Mouse (Mus musculus) limb, embryonic 12.5 days (tissue): Measurements from ENCODE around the gene Raf1. TPM values are rescaled to one million over a fixed set of nuclear protein-coding genes. Genes with fewer than 3 reads are reported as not detected.
A peak's percentile ranks its signal among the peaks of the same experiment; 100 is the strongest.

Experiments used
- ATAC-seq: fragments of 200-750 bp; cut with Nextera tagmentation; 2 replicates; pipeline ENCODE4 v1.8.0; 2017; ENCODE audit warnings: low read depth, moderate TSS enrichment; ENCODE audit not compliant: insufficient number of reproducible peaks, insufficient read depth, low FRiP score, low TSS enrichment
- H3K27ac ChIP-seq: fragments of 300-500 bp; sonication (generic); 2 replicates; pipeline ENCODE4 v1.5.1; 2016; ENCODE audit warnings: mild to moderate bottlenecking, moderate library complexity
- H3K27me3 ChIP-seq: fragments of 300-500 bp; sonication (generic); 2 replicates; pipeline ENCODE4 v1.6.1; 2016; ENCODE audit warnings: mild to moderate bottlenecking, moderate library complexity
- H3K36me3 ChIP-seq: fragments of 300-500 bp; sonication (generic); 2 replicates; pipeline ENCODE4 v1.6.1; 2016; ENCODE audit warnings: mild to moderate bottlenecking, moderate library complexity
- H3K4me1 ChIP-seq: fragments of 300-500 bp; sonication (generic); replicated peaks from 2 replicates; pipeline ENCODE4 v1.6.1; 2016
- H3K4me2 ChIP-seq: fragments of 300-500 bp; sonication (generic); 2 replicates; pipeline ENCODE4 v1.6.1; 2016; ENCODE audit warnings: mild to moderate bottlenecking, moderate library complexity
- H3K4me3 ChIP-seq: fragments of 300-500 bp; sonication (generic); replicated peaks from 2 replicates; pipeline ENCODE4 v1.5.1; 2016; ENCODE audit warnings: mild to moderate bottlenecking
- H3K9ac ChIP-seq: fragments of 300-500 bp; sonication (generic); replicated peaks from 2 replicates; pipeline ENCODE4 v1.6.1; 2016; ENCODE audit warnings: mild to moderate bottlenecking, moderate library complexity
- H3K9me3 ChIP-seq: fragments of 300-500 bp; sonication (generic); 2 replicates; pipeline ENCODE4 v1.6.1; 2016; ENCODE audit warnings: mild to moderate bottlenecking, moderate library complexity
- WGBS: fragments of 180-500 bp; shearing (Covaris S2); methylation state at CpG from one replicate; pipeline ENCODE4 v1.1.7; 2016; 5-methylcytosine and 5-hydroxymethylcytosine counted together
- polyA plus RNA-seq: library from polyadenylated mRNA; unstranded; fragments of >200 nt; fragmentation: Nextera tagmentation; extraction: Ambion mirVana; gene quantifications from 2 replicates; pipeline ENCODE4 v1.2.1, GENCODE M21; 2016

Raf1 gene
- polyA plus RNA-seq, 1 experiment from 2014 or later, result 135 TPM

DNA sequence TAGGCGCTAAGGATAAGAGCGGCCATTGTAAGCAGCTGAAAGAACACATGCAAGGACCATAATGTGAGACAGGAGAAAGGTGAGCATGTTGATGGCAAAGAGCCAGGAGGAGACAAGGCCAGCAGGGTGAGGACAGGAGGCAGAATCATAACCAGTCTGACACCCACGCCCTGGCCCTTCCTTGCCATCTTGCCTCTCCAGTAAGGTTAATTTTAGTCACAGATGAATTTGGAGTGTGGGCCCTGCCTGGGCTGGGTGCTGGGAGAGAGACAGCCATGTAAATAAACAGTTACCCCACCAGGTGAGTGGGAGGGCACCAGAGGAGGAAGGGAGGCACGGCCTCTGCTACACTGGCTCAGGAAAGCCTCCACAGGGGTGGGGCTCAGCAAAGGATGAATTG is 4.6 kb upstream of the Raf1 start:
- H3K27ac ChIP-seq, result no peak overlapping the region
- no peak overlapping the region for H3K4me2 ChIP-seq
- no peaks in the 10 kb centered on the region for H3K4me1 ChIP-seq
- ATAC-seq, result no peak
- peaks cover 3% of the 10 kb centered on the region; the same call in 1 of the 2 replicates for H3K9me3 ChIP-seq
- WGBS, result 89% methylated on average over 4 of the region's 4 CpGs
- H3K4me3 ChIP-seq, result no peak overlapping the region
- no peak overlapping the region for H3K9ac ChIP-seq
- no peaks in the 10 kb centered on the region for H3K36me3 ChIP-seq
- H3K27me3 ChIP-seq, result no peaks in the 10 kb centered on the region

GRCm38 (mm10) chr6:115678012-115678411 is 1.6 kb upstream of the Raf1 start:
- WGBS, result 91% methylated on average over 1 of the region's 1 CpGs

DNA sequence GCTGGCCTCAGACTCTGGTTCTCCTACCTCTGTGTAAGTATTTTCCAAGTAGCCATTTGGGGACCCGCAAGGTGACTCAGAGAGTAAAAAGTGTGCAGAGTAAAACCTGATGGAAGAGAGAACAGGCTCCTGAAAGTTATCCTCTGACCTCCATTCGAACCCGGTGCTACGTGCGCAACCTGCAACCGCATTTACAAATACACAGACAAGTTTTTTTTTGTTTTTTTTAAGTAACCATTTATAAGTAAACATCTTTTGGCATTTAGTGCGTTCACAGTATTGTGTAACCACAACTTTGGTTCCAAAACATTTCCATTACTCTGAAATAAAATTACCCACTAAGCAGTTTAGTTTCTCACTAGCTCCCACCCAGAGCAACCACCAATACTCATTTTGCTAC is 1.0 kb upstream of the Raf1 start:
- Histone ChIP-seq H3K9me3 (no peaks in the 10 kb centered on the region), H3K4me1 (peaks cover 9% of the 10 kb centered on the region), H3K4me2 (peak overlapping the region; percentile 82), H3K36me3 (no peaks in the 10 kb centered on the region), H3K27me3 (no peaks in the 10 kb centered on the region), H3K4me3 (peak overlapping the region; percentile 97; the same call in 1 of the 2 replicates), H3K27ac (no peak overlapping the region), H3K9ac (no peak overlapping the region)
- WGBS, result 97% methylated on average over 7 of the region's 7 CpGs
- no peak for ATAC-seq

More at GRCm38 (mm10) chr6:115678012-115678411, 1.6 kb upstream of the Raf1 start:
- ATAC-seq, result no peak
- Histone ChIP-seq H3K36me3 (no peaks in the 10 kb centered on the region), H3K4me1 (peaks cover 9% of the 10 kb centered on the region), H3K4me2 (no peak overlapping the region), H3K9ac (no peak overlapping the region), H3K4me3 (no peak overlapping the region), H3K27me3 (no peaks in the 10 kb centered on the region), H3K27ac (no peak overlapping the region), H3K9me3 (no peaks in the 10 kb centered on the region)

DNA sequence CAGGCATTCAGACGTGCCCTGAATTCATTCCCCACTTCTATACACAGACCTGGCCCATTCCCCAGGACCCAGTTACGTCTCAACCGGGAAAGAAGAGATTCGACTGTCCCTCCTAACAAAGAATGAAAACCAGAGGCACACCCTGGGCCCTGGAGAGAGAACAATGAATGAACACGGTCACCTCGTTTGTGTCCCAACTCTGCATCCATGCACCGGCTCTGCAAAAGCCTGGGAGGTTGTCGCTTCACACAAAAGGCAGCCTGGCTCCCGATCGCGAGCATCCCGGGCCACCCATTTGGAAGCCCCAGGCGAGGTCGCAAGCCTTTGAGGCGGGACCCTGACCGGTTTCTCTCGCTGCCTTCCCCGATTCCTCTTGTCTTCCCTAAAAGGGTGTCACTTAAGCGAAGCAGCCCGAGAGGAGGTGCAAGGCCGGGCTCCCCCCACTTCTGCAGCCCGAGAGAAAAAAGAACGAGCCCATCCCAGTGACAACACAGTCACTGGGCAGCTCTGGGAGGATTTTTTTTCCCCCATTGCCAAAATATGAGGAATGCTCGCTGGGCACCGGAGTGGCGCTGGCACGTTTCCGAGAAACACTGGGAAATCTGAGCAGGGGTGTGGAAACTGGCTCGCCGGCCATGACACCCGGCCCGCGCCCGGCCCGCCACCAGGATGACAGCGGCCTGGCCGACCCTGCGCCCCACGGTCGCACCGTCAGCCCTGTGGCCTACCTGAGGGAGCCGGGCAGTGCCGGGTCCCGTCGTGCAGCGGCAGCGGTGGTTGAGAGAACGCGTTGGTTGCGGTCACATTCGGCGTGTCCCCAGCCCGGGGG is 713 bp downstream of the Raf1 start:
- Histone ChIP-seq H3K4me3 (peak overlapping the region; percentile 97), H3K9ac (peak overlapping the region; percentile 98), H3K36me3 (no peaks in the 10 kb centered on the region), H3K4me1 (peaks cover 9% of the 10 kb centered on the region), H3K4me2 (peak overlapping the region; percentile 82), H3K9me3 (no peaks in the 10 kb centered on the region), H3K27ac (peak overlapping the region; percentile 98), H3K27me3 (no peaks in the 10 kb centered on the region)
- WGBS, result under 1% methylated on average over 53 of the region's 53 CpGs
- ATAC-seq, result peak; percentile 70

DNA sequence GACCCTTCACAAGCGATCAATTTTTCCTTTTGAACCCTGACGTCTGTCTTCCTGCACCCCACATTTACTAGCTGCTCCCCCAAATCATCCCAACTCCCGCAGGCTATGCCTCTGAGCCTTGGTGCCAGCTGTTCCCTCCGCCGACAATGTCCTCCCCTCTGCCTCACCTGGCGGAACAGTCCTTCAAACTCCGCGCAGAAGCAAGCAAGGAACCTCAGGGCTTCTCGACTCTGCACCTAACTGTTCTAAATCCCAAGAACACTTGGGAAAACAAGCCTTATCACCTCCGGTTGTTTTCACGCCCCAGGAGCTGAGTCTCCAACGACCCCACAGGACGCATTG is 1.3 kb downstream of the Raf1 start:
- WGBS, result under 1% methylated on average over 13 of the region's 13 CpGs
- Histone ChIP-seq H3K9ac (peak overlapping the region; percentile 98), H3K4me2 (peak overlapping the region; percentile 82), H3K27ac (peak overlapping the region; percentile 98; the same call in 1 of the 2 replicates), H3K36me3 (no peaks in the 10 kb centered on the region), H3K4me3 (peak overlapping the region; percentile 97), H3K27me3 (no peaks in the 10 kb centered on the region), H3K9me3 (no peaks in the 10 kb centered on the region), H3K4me1 (peaks cover 9% of the 10 kb centered on the region)
- no peak for ATAC-seq

DNA sequence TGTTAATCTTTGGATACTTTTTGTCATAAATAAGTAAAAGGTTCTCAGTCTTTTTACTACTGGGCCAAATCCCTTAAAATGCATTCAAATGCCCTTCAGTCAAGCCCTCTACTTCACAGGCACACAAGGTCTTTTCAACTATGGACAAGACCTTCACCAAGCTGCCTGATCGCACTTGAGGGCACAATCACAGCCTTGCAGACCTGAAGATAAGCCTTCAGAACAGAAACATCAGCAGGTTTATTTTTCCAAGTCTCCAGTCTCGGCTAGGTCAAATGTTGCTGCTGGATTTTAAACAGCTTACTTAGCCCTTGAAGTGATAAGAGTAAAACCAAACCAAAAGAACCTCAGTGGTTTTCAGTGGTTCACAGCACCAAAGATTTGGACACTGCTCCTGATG is 2.1 kb downstream of the Raf1 start:
- Histone ChIP-seq H3K4me1 (peaks cover 9% of the 10 kb centered on the region), H3K36me3 (no peaks in the 10 kb centered on the region), H3K27ac (no peak overlapping the region), H3K27me3 (no peaks in the 10 kb centered on the region), H3K9me3 (no peaks in the 10 kb centered on the region), H3K4me3 (peak overlapping the region; percentile 97), H3K4me2 (peak overlapping the region; percentile 82), H3K9ac (peak overlapping the region; percentile 98)
- no peak for ATAC-seq
- 75% methylated on average over 2 of the region's 2 CpGs for WGBS

- Histone ChIP-seq H3K4me1 (peaks cover 9% of the 10 kb centered on the region), H3K4me2 (no peak overlapping the region), H3K9ac (no peak overlapping the region), H3K36me3 (no peaks in the 10 kb centered on the region), H3K9me3 (no peaks in the 10 kb centered on the region), H3K27ac (no peak overlapping the region), H3K27me3 (no peaks in the 10 kb centered on the region), H3K4me3 (no peak overlapping the region)
- 84% methylated on average over 1 of the region's 1 CpGs for WGBS
- ATAC-seq, result no peak
These were observed 3.7 kb downstream of the Raf1 start for GRCm38 (mm10) chr6:115672700-115673099.

DNA sequence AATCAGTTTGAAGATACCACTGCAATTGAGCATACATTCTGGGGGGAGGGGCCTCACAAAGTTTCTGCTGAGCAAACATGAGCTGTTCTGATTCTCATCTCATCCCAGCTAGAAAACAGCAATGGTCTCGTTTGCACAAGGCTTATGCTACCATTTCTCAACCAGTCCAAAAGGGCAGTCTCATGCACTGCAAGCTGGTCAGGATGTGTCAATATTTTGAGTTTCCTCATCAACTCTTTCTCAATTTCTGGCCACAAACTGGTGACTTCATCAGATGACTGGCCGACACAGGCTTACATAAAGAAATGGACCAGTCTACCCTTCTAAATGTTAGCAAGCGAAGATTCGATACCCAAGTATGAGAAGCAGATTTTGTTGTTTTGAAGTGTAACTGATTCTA is 9.8 kb downstream of the Raf1 start:
- peaks cover 17% of the 10 kb centered on the region for H3K36me3 ChIP-seq
- H3K27me3 ChIP-seq, result no peaks in the 10 kb centered on the region
- H3K27ac ChIP-seq, result no peak overlapping the region
- peaks cover 12% of the 10 kb centered on the region; the same call in 1 of the 2 replicates for H3K4me1 ChIP-seq
- H3K4me3 ChIP-seq, result no peak overlapping the region
- 83% methylated on average over 4 of the region's 4 CpGs for WGBS
- no peak overlapping the region for H3K9ac ChIP-seq
- no peak for ATAC-seq
- no peak overlapping the region for H3K4me2 ChIP-seq
- H3K9me3 ChIP-seq, result no peaks in the 10 kb centered on the region

GRCm38 (mm10) chr6:115664268-115664667 is 12.2 kb downstream of the Raf1 start:
- no peak overlapping the region for H3K4me3 ChIP-seq
- no peak overlapping the region for H3K4me2 ChIP-seq
- 88% methylated on average over 3 of the region's 3 CpGs for WGBS
- peaks cover 27% of the 10 kb centered on the region for H3K4me1 ChIP-seq
- H3K36me3 ChIP-seq, result peaks cover 23% of the 10 kb centered on the region
- no peak for ATAC-seq
- no peaks in the 10 kb centered on the region for H3K27me3 ChIP-seq
- no peak overlapping the region for H3K27ac ChIP-seq
- no peaks in the 10 kb centered on the region for H3K9me3 ChIP-seq
- no peak overlapping the region for H3K9ac ChIP-seq

GRCm38 (mm10) chr6:115658802-115659201 is 17.6 kb downstream of the Raf1 start:
- Histone ChIP-seq H3K4me3 (no peak overlapping the region), H3K9me3 (no peaks in the 10 kb centered on the region), H3K4me1 (peaks cover 18% of the 10 kb centered on the region), H3K27ac (no peak overlapping the region), H3K27me3 (no peaks in the 10 kb centered on the region), H3K4me2 (no peak overlapping the region), H3K9ac (no peak overlapping the region), H3K36me3 (peaks cover 18% of the 10 kb centered on the region)
- ATAC-seq, result no peak

- no peaks in the 10 kb centered on the region for H3K27me3 ChIP-seq
- no peak overlapping the region for H3K27ac ChIP-seq
- ATAC-seq, result no peak
- WGBS, result 75% methylated on average over 2 of the region's 2 CpGs
- H3K9ac ChIP-seq, result no peak overlapping the region
- peaks cover 28% of the 10 kb centered on the region for H3K4me1 ChIP-seq
- no peaks in the 10 kb centered on the region for H3K36me3 ChIP-seq
- H3K4me2 ChIP-seq, result no peak overlapping the region
- no peaks in the 10 kb centered on the region for H3K9me3 ChIP-seq
- no peak overlapping the region for H3K4me3 ChIP-seq
These were observed 22.5 kb downstream of the Raf1 start for GRCm38 (mm10) chr6:115653939-115654338.

DNA sequence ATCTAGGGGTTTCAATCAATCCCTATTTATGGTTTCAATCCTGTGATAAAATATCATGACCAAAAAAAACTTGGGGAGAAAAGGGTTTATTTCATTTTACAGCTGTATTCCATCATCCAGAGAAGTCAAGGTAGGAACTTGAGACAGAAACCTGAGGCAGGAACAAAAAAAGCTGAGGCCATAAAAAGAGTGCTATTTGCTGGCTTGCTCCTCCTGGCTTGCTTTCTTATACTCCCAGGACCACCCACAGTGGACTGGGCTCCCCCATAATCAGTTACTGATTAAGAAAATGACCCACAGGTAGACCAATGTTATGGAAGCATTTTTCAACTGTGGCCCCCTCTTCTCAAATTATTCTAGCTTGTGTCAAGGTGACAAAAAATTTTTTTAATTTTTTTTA is 24.7 kb downstream of the Raf1 start:
- H3K36me3 ChIP-seq, result no peaks in the 10 kb centered on the region
- no peaks in the 10 kb centered on the region for H3K9me3 ChIP-seq
- no peak for ATAC-seq
- H3K9ac ChIP-seq, result no peak overlapping the region
- no peak overlapping the region for H3K4me3 ChIP-seq
- H3K4me1 ChIP-seq, result peaks cover 28% of the 10 kb centered on the region
- no peak overlapping the region for H3K27ac ChIP-seq
- H3K4me2 ChIP-seq, result no peak overlapping the region
- no peaks in the 10 kb centered on the region for H3K27me3 ChIP-seq
